Mouse (Mus musculus) CH12.LX (cell line): ENCODE results near the gene Phc3. TPM values are rescaled to one million over a fixed set of nuclear protein-coding genes. Genes with fewer than 3 reads are reported as not detected.

ENCODE experiments used
- DNase-seq: peaks from one replicate; pipeline ENCODE4 v3.0.0-alpha.2; 2013; ENCODE audit errors: extremely low read depth
- H3K27ac ChIP-seq: 2 replicates; pipeline ENCODE4 v1.5.1; 2012; ENCODE audit warnings: low read depth, mild to moderate bottlenecking, control low read depth, moderate library complexity; ENCODE audit not compliant: insufficient read depth
- H3K27me3 ChIP-seq: replicated peaks from 2 replicates; pipeline ENCODE3; 2012; ENCODE audit warnings: inconsistent platforms
- H3K36me3 ChIP-seq, 2 experiments: replicated peaks in 1 of 2; 2 replicates each; pipeline versions ENCODE3 to v1.6.1; 2012; ENCODE audit warnings: inconsistent platforms in 1 of 2, low read length in 1 of 2, mild to moderate bottlenecking in 1 of 2, mixed read lengths in 1 of 2, moderate library complexity in 1 of 2; ENCODE audit not compliant: control insufficient read depth in 1 of 2, insufficient read depth in 1 of 2
- H3K4me1 ChIP-seq, 2 experiments: 2 replicates each; pipeline ENCODE4 v1.6.1; 2012; ENCODE audit warnings: inconsistent platforms in 1 of 2, moderate library complexity in 1 of 2; ENCODE audit not compliant: insufficient read depth in 2 of 2, control insufficient read depth in 1 of 2
- H3K4me2 ChIP-seq: 2 replicates; pipeline ENCODE4 v1.6.1; 2012; ENCODE audit warnings: low read depth, mild to moderate bottlenecking, control low read depth; ENCODE audit not compliant: poor library complexity, insufficient read depth, severe bottlenecking
- H3K4me3 ChIP-seq, 3 experiments: fragments of 150-350 bp in 1 of 3; sonication (generic) in 1 of 3; replicated peaks in 1 of 3; 2 replicates each; pipeline versions ENCODE3 to v1.5.1; 2011 to 2012; ENCODE audit warnings: low read depth in 2 of 3, low read length in 2 of 3, mild to moderate bottlenecking in 2 of 3, moderate library complexity in 2 of 3, control low read depth in 1 of 3, improper control_type of control experiment in 1 of 3, inconsistent platforms in 1 of 3, mixed read lengths in 1 of 3; ENCODE audit not compliant: poor library complexity in 1 of 3
- H3K79me2 ChIP-seq: replicated peaks from 2 replicates; pipeline ENCODE4 v1.6.1; 2012; ENCODE audit warnings: mild to moderate bottlenecking, moderate library complexity; ENCODE audit not compliant: control insufficient read depth, poor library complexity, insufficient read depth, severe bottlenecking; ENCODE audit errors: extremely low read depth
- H3K9ac ChIP-seq: 2 replicates; pipeline ENCODE4 v1.6.1; 2012; ENCODE audit warnings: low read depth, mild to moderate bottlenecking, control low read depth, moderate library complexity; ENCODE audit not compliant: insufficient read depth
- H3K9me3 ChIP-seq: replicated peaks from 2 replicates; pipeline ENCODE3; 2012; ENCODE audit warnings: low read length, inconsistent platforms, mixed read lengths
- BHLHE40 ChIP-seq: IDR thresholded peaks from 2 replicates; pipeline ENCODE4 v1.6.1; 2011; ENCODE audit warnings: mild to moderate bottlenecking, low read depth, low read length, improper control_type of control experiment
- CHD1 ChIP-seq: IDR thresholded peaks from 2 replicates; pipeline ENCODE4 v1.6.1; 2012; ENCODE audit warnings: low read depth, low read length, improper control_type of control experiment, inconsistent platforms
- CHD2 ChIP-seq: IDR thresholded peaks from 2 replicates; pipeline ENCODE4 v1.6.1; 2011; ENCODE audit warnings: low read length, improper control_type of control experiment
- CTCF ChIP-seq, 2 experiments: IDR thresholded peaks in 1 of 2; conservative IDR thresholded peaks in 1 of 2; 2 replicates each; pipeline ENCODE4 v1.5.1; 2011 to 2012; ENCODE audit warnings: low read depth in 2 of 2, low read length in 2 of 2, improper control_type of control experiment in 1 of 2, inconsistent platforms in 1 of 2, mild to moderate bottlenecking in 1 of 2, moderate library complexity in 1 of 2
- E2F4 ChIP-seq: IDR thresholded peaks from 2 replicates; pipeline ENCODE4 v1.6.1; 2011; ENCODE audit warnings: low read depth, low read length, improper control_type of control experiment; ENCODE audit not compliant: insufficient replicate concordance
- EP300 ChIP-seq: IDR thresholded peaks from 2 replicates; pipeline ENCODE4 v1.6.1; 2011; ENCODE audit warnings: low read length, improper control_type of control experiment
- ETS1 ChIP-seq: conservative IDR thresholded peaks from 2 replicates; pipeline ENCODE4 v1.6.1; 2012; ENCODE audit warnings: low read depth, mild to moderate bottlenecking, inconsistent platforms, low read length, improper control_type of control experiment, moderate library complexity
- GABPA ChIP-seq: IDR thresholded peaks from 2 replicates; pipeline ENCODE4 v1.6.1; 2012; ENCODE audit warnings: low read depth, low read length, improper control_type of control experiment, inconsistent platforms; ENCODE audit not compliant: insufficient replicate concordance
- IRF4 ChIP-seq: IDR thresholded peaks from 2 replicates; pipeline ENCODE4 v1.6.1; 2014; ENCODE audit warnings: low read depth, mild to moderate bottlenecking, inconsistent platforms, low read length, improper control_type of control experiment
- JUN ChIP-seq: IDR thresholded peaks from 2 replicates; pipeline ENCODE4 v1.6.1; 2011; ENCODE audit warnings: low read depth, mild to moderate bottlenecking, low read length, improper control_type of control experiment, moderate library complexity; ENCODE audit not compliant: insufficient read depth
- JUND ChIP-seq: conservative IDR thresholded peaks from 2 replicates; pipeline ENCODE4 v1.6.1; 2011; ENCODE audit warnings: low read depth, low read length, improper control_type of control experiment
- MAFK ChIP-seq: IDR thresholded peaks from 2 replicates; pipeline ENCODE4 v1.6.1; 2011; ENCODE audit warnings: low read length, improper control_type of control experiment; ENCODE audit not compliant: insufficient replicate concordance
- MAX ChIP-seq: IDR thresholded peaks from 2 replicates; pipeline ENCODE4 v1.6.1; 2011; ENCODE audit warnings: low read length, improper control_type of control experiment
- MAZ ChIP-seq: IDR thresholded peaks from 2 replicates; pipeline ENCODE4 v1.6.1; 2012; ENCODE audit warnings: low read depth, mild to moderate bottlenecking, inconsistent platforms, low read length, improper control_type of control experiment, moderate library complexity
- MEF2A ChIP-seq: IDR thresholded peaks from 2 replicates; pipeline ENCODE4 v1.6.1; 2014; ENCODE audit warnings: low read depth, mild to moderate bottlenecking, inconsistent platforms, low read length, improper control_type of control experiment, borderline replicate concordance
- MXI1 ChIP-seq: IDR thresholded peaks from 2 replicates; pipeline ENCODE4 v1.6.1; 2011; ENCODE audit warnings: mild to moderate bottlenecking, low read depth, low read length, improper control_type of control experiment
- MYC ChIP-seq: IDR thresholded peaks from 2 replicates; pipeline ENCODE4 v1.6.1; 2011; ENCODE audit warnings: low read depth, mild to moderate bottlenecking, improper control_type of control experiment, low read length
- NELFE ChIP-seq: IDR thresholded peaks from 2 replicates; pipeline ENCODE4 v1.6.1; 2011; ENCODE audit warnings: low read depth, low read length, improper control_type of control experiment
- NRF1 ChIP-seq: IDR thresholded peaks from 2 replicates; pipeline ENCODE4 v1.6.1; 2014; ENCODE audit warnings: low read depth, mild to moderate bottlenecking, inconsistent platforms, low read length, improper control_type of control experiment, moderate library complexity
- PAX5 ChIP-seq: IDR thresholded peaks from 2 replicates; pipeline ENCODE4 v1.6.1; 2012; ENCODE audit warnings: low read length, inconsistent platforms, mixed read lengths
- POLR2A ChIP-seq: IDR thresholded peaks from 2 replicates; pipeline ENCODE4 v1.6.1; 2011; ENCODE audit warnings: low read depth, mild to moderate bottlenecking, improper control_type of control experiment, low read length
- RAD21 ChIP-seq: IDR thresholded peaks from 2 replicates; pipeline ENCODE4 v1.6.1; 2011; ENCODE audit warnings: low read depth, mild to moderate bottlenecking, low read length, improper control_type of control experiment, moderate library complexity
- RCOR1 ChIP-seq: conservative IDR thresholded peaks from 2 replicates; pipeline ENCODE4 v1.6.1; 2012; ENCODE audit warnings: low read depth, mild to moderate bottlenecking, inconsistent platforms, low read length, improper control_type of control experiment
- SIN3A ChIP-seq: IDR thresholded peaks from 2 replicates; pipeline ENCODE4 v1.6.1; 2012; ENCODE audit warnings: low read length, improper control_type of control experiment, inconsistent platforms
- TBP ChIP-seq: conservative IDR thresholded peaks from 2 replicates; pipeline ENCODE4 v1.6.1; 2011; ENCODE audit warnings: low read depth, low read length, improper control_type of control experiment
- TCF12 ChIP-seq: IDR thresholded peaks from 2 replicates; pipeline ENCODE4 v1.6.1; 2014; ENCODE audit warnings: low read depth, mild to moderate bottlenecking, inconsistent platforms, low read length, improper control_type of control experiment
- UBTF ChIP-seq: IDR thresholded peaks from 2 replicates; pipeline ENCODE4 v1.6.1; 2012; ENCODE audit warnings: low read depth, mild to moderate bottlenecking, inconsistent platforms, low read length, improper control_type of control experiment, moderate library complexity
- USF1 ChIP-seq: IDR thresholded peaks from 2 replicates; pipeline ENCODE4 v1.6.1; 2014; ENCODE audit warnings: low read depth, mild to moderate bottlenecking, inconsistent platforms, low read length, improper control_type of control experiment
- USF2 ChIP-seq: conservative IDR thresholded peaks from 2 replicates; pipeline ENCODE4 v1.6.1; 2011; ENCODE audit warnings: low read depth, low read length, improper control_type of control experiment
- ZNF384 ChIP-seq: IDR thresholded peaks from 2 replicates; pipeline ENCODE4 v1.6.1; 2012; ENCODE audit warnings: low read depth, low read length, improper control_type of control experiment, inconsistent platforms
- dilution Hi-C: fragments of 300-500 bp; cut with MboI; formaldehyde crosslinking; loops from 2 replicates; pipeline ENCODE4 v1.14.3; 2020; ENCODE audit warnings: low sequenced_read_pairs; ENCODE audit not compliant: extremely low pct_unique_long_range_greater_than_20kb, extremely low pct_ligation_motif_present
- in situ Hi-C: fragments of 300-500 bp; cut with MboI; formaldehyde crosslinking; loops from 3 replicates; pipeline ENCODE4 v1.14.3; 2019; ENCODE audit warnings: low sequenced_read_pairs, low pct_ligation_motif_present, low pct_unique_long_range_greater_than_20kb, mixed read lengths
- polyA plus RNA-seq: library from polyadenylated mRNA; unstranded; fragments of >175 nt; gene quantifications from 2 replicates; pipeline ENCODE4 v1.2.1, GENCODE M21; 2012; ENCODE audit warnings: low read depth; ENCODE audit not compliant: insufficient read length
- total RNA-seq, 2 experiments: library from RNA; depleted of rRNA; stranded (reverse); fragments of 300-350 nt in 1 of 2; fragments of >200 nt in 1 of 2; gene quantifications; 2 replicates each; pipeline ENCODE4 v1.2.3; 2012 to 2014

The Phc3 gene
- total and polyA plus RNA-seq, 3 experiments = 8.4 to 13.5 (median 8.8) TPM

- Histone ChIP-seq H3K9me3 (no peaks in the 10 kb centered on the region), H3K4me1 (peaks cover 11 to 36% of the 10 kb centered on the region in 2 experiments), H3K4me3 (no peak overlapping the region), H3K27me3 (no peaks in the 10 kb centered on the region), H3K9ac (no peak overlapping the region), H3K36me3 (peaks cover 28 to 49% of the 10 kb centered on the region in 2 experiments), H3K79me2 (peaks cover 14% of the 10 kb centered on the region), H3K27ac (no peak overlapping the region), H3K4me2 (no peak overlapping the region)
- in situ Hi-C loops = no loop called here
- DNase-seq = no peak
- TF ChIP-seq SIN3A (peak; percentile 71), EP300 (peak; percentile 76; the same call in 1 of the 2 replicates), ETS1 (peak; percentile 74), MXI1 (no peak), MEF2A (peak; percentile 62), PAX5 (no peak), NELFE (no peak), IRF4 (peak; percentile 52), MAFK (peak; percentile 94), ZNF384 (peak; percentile 88), JUN (0 out of 2 replicates have a peak, but pooled peaks have one; percentile 10), JUND (peak; percentile 67)
- dilution Hi-C loops = no loop called here
These were observed 34.8 kb downstream of the Phc3 start for GRCm38 (mm10) chr3:30934384-30934783.

- Histone ChIP-seq H3K27ac (peak overlapping the region; percentile 71), H3K4me3 (peak overlapping the region; percentile 37 to 48 (median 47)), H3K36me3 (peaks cover 5 to 14% of the 10 kb centered on the region in 2 experiments), H3K27me3 (no peaks in the 10 kb centered on the region), H3K4me1 (peaks cover 13 to 62% of the 10 kb centered on the region in 2 experiments), H3K9me3 (no peaks in the 10 kb centered on the region), H3K9ac (peak overlapping the region; percentile 57; the same call in 1 of the 2 replicates), H3K79me2 (peaks cover 37% of the 10 kb centered on the region), H3K4me2 (peak overlapping the region; percentile 66; the same call in 1 of the 2 replicates)
- DNase-seq = peak; percentile 81
- dilution Hi-C loops = no loop called here
- in situ Hi-C loops = no loop called here
- TF ChIP-seq RAD21 = no peak; the same call in 1 of the 2 replicates
- TF ChIP-seq CHD2 = no peak
- no peak for TF ChIP-seq UBTF
- TF ChIP-seq TBP = peak; percentile 61; the same call in 1 of the 2 replicates
- peak; percentile 37; the same call in 1 of the 2 replicates for TF ChIP-seq TCF12
- TF ChIP-seq USF1 = peak; percentile 46
- peak; percentile 67 for TF ChIP-seq IRF4
- no peak for TF ChIP-seq GABPA
- peak; percentile 70; the same call in 1 of the 2 replicates for TF ChIP-seq EP300
- no peak for TF ChIP-seq RCOR1
- peak; percentile 46 for TF ChIP-seq BHLHE40
- peak; percentile 98 for TF ChIP-seq MYC
- TF ChIP-seq MXI1 = peak; percentile 77; the same call in 1 of the 2 replicates
- no peak for TF ChIP-seq PAX5
- TF ChIP-seq ETS1 = peak; percentile 17; the same call in 1 of the 2 replicates
- TF ChIP-seq USF2 = no peak
- no peak; the same call in 1 of the 2 replicates for TF ChIP-seq MAZ
- TF ChIP-seq NELFE = peak; percentile 51
- TF ChIP-seq SIN3A = peak; percentile 45; the same call in 1 of the 2 replicates
- TF ChIP-seq MEF2A = peak; percentile 33; the same call in 1 of the 2 replicates
- no peak for TF ChIP-seq NRF1
- TF ChIP-seq E2F4 = no peak
- no peak for TF ChIP-seq ZNF384
- TF ChIP-seq JUN = no peak
- peak; percentile 94 for TF ChIP-seq MAX
- TF ChIP-seq CTCF (conservative IDR thresholded peaks at IDR 0.05 in 1 of 2, IDR thresholded peaks at IDR 0.05 in 1 of 2; ENCODE audit: low read depth in 2 of 2, low read length in 2 of 2) = peak in 1 of 2 experiments; percentile 19; a peak in 1 of 4 replicates
- TF ChIP-seq POLR2A = peak; percentile 51
- TF ChIP-seq MAFK = no peak
- TF ChIP-seq CHD1 = no peak
These were observed 39.4 kb downstream of the Phc3 start for GRCm38 (mm10) chr3:30929828-30930227.
